Comparison of ENCODE assay signal across 17 mouse cellular contexts in genomic region chr15:81968447-81968846, GRCm38 (mm10). TPM values are rescaled to one million over a fixed set of nuclear protein-coding genes. Genes with fewer than 3 reads are reported as not detected.
"Had no signal": no experiment of that assay in that cellular context is flagged by ENCODE, and none has a peak within 500 bp of the region (broad histone marks: within the 10 kb centered on the region; RNA-seq: fewer than 3 reads in every experiment).

No protein-coding gene starts in this region.

- ATAC-seq: liver, postnatal 0 days had no signal

- H3K4me2 ChIP-seq: limb, embryonic 15.5 days; liver, embryonic 13.5 days; lung, embryonic 15.5 days; midbrain, embryonic 12.5 days had no signal

- H3K36me3 ChIP-seq: limb, embryonic 15.5 days; liver, embryonic 13.5 days; lung, embryonic 15.5 days; midbrain, embryonic 12.5 days had no signal

- H3K4me3 ChIP-seq: limb, embryonic 15.5 days; liver, embryonic 13.5 days; lung, embryonic 15.5 days; megakaryocyte, embryonic 14.5 days; midbrain, embryonic 12.5 days had no signal

- H3K9ac ChIP-seq: limb, embryonic 15.5 days; liver, embryonic 13.5 days; liver, postnatal 0 days; lung, embryonic 15.5 days; midbrain, embryonic 12.5 days had no signal

- H3K4me1 ChIP-seq: limb, embryonic 15.5 days; lung, embryonic 15.5 days; midbrain, embryonic 12.5 days had no signal

- DNase-seq: kidney, postnatal 10 days; liver, postnatal 0 days; lung, postnatal 14 days; spleen, adult 18-20 months; thymus, adult 18-20 months; thymus, postnatal 14 days had no signal

- H3K27me3 ChIP-seq: limb, embryonic 15.5 days; lung, embryonic 15.5 days; midbrain, embryonic 12.5 days had no signal

- H3K9me3 ChIP-seq: liver, embryonic 13.5 days had no signal

- H3K27ac ChIP-seq: lung, embryonic 15.5 days; macrophage; midbrain, embryonic 12.5 days had no signal

RNA-seq across cellular contexts. Expression of gene 1700029P11Rik, which starts 11.9 kb away (rescaled TPM):
- polyA plus RNA-seq: large intestine, adult 2 months; limb, embryonic 11.5 days; limb, embryonic 15.5 days; liver, embryonic 13.5 days; liver, postnatal 0 days; lung, embryonic 15.5 days; macrophage; midbrain, embryonic 12.5 days; midbrain, postnatal 0 days; neural tube, embryonic 14.5 days; stomach, embryonic 14.5 days had no signal
